Mouse (Mus musculus): ENCODE results near the gene Zmynd8. TPM values are rescaled to one million over a fixed set of nuclear protein-coding genes. Genes with fewer than 3 reads are reported as not detected.

Gene Zmynd8
- polyA plus RNA-seq, 1 experiment from 2014 or later, result 45.3 TPM

- H3K9ac ChIP-seq (ENCODE audit: low read length), result peak overlapping the region; percentile 18; the same call in 1 of the 2 replicates
- ATAC-seq (ENCODE audit: insufficient read depth, low FRiP score), result no peak
- peak overlapping the region; percentile 99; the same call in 1 of the 2 replicates for H3K27ac ChIP-seq (ENCODE audit: low read length)
- no peaks in the 10 kb centered on the region for H3K36me3 ChIP-seq (ENCODE audit: control insufficient read depth, insufficient read depth, low read length)
- H3K4me2 ChIP-seq (ENCODE audit: low read depth, low read length), result no peak overlapping the region
- H3K27me3 ChIP-seq (ENCODE audit: control insufficient read depth, insufficient read depth, low read length), result no peaks in the 10 kb centered on the region
- WGBS, result 47% methylated on average over 16 of the region's 16 CpGs
- H3K9me3 ChIP-seq (replicated peaks; ENCODE audit: control insufficient read depth, low read length), result no peaks in the 10 kb centered on the region
- H3K4me1 ChIP-seq (ENCODE audit: control insufficient read depth, insufficient read depth, low read length), result peaks cover 79% of the 10 kb centered on the region
- H3K4me3 ChIP-seq (replicated peaks; ENCODE audit: low read length), result no peak overlapping the region
These were observed 44.4 kb downstream of the Zmynd8 start for GRCm38 (mm10) chr2:165854207-165854968.

GRCm38 (mm10) chr2:165852896-165853633 lies 45.8 kb downstream of the Zmynd8 start:
- Histone ChIP-seq H3K4me3 (replicated peaks; ENCODE audit: low read length) (no peak overlapping the region), H3K27me3 (ENCODE audit: control insufficient read depth, insufficient read depth, low read length) (no peaks in the 10 kb centered on the region), H3K4me1 (ENCODE audit: control insufficient read depth, insufficient read depth, low read length) (peaks cover 78% of the 10 kb centered on the region), H3K27ac (ENCODE audit: low read length) (0 out of 2 replicates have a peak overlapping the region, but pooled peaks have one; percentile 8), H3K9ac (ENCODE audit: low read length) (0 out of 2 replicates have a peak overlapping the region, but pooled peaks have one; percentile 14), H3K4me2 (ENCODE audit: low read depth, low read length) (no peak overlapping the region), H3K9me3 (replicated peaks; ENCODE audit: control insufficient read depth, low read length) (no peaks in the 10 kb centered on the region), H3K36me3 (ENCODE audit: control insufficient read depth, insufficient read depth, low read length) (no peaks in the 10 kb centered on the region)
- 68% methylated on average over 9 of the region's 9 CpGs for WGBS
- ATAC-seq (ENCODE audit: insufficient read depth, low FRiP score), result no peak

GRCm38 (mm10) chr2:165852453-165852852 lies 46.4 kb downstream of the Zmynd8 start:
- ATAC-seq (ENCODE audit: insufficient read depth, low FRiP score), result no peak
- H3K4me2 ChIP-seq (ENCODE audit: low read depth, low read length), result no peak overlapping the region
- no peaks in the 10 kb centered on the region for H3K9me3 ChIP-seq (replicated peaks; ENCODE audit: control insufficient read depth, low read length)
- H3K27me3 ChIP-seq (ENCODE audit: control insufficient read depth, insufficient read depth, low read length), result no peaks in the 10 kb centered on the region
- no peaks in the 10 kb centered on the region for H3K36me3 ChIP-seq (ENCODE audit: control insufficient read depth, insufficient read depth, low read length)
- 0 out of 2 replicates have a peak overlapping the region, but pooled peaks have one; percentile 34 for H3K27ac ChIP-seq (ENCODE audit: low read length)
- 79% methylated on average over 11 of the region's 11 CpGs for WGBS
- no peak overlapping the region for H3K4me3 ChIP-seq (replicated peaks; ENCODE audit: low read length)
- H3K4me1 ChIP-seq (ENCODE audit: control insufficient read depth, insufficient read depth, low read length), result peaks cover 72% of the 10 kb centered on the region
- 0 out of 2 replicates have a peak overlapping the region, but pooled peaks have one; percentile 14 for H3K9ac ChIP-seq (ENCODE audit: low read length)

DNA sequence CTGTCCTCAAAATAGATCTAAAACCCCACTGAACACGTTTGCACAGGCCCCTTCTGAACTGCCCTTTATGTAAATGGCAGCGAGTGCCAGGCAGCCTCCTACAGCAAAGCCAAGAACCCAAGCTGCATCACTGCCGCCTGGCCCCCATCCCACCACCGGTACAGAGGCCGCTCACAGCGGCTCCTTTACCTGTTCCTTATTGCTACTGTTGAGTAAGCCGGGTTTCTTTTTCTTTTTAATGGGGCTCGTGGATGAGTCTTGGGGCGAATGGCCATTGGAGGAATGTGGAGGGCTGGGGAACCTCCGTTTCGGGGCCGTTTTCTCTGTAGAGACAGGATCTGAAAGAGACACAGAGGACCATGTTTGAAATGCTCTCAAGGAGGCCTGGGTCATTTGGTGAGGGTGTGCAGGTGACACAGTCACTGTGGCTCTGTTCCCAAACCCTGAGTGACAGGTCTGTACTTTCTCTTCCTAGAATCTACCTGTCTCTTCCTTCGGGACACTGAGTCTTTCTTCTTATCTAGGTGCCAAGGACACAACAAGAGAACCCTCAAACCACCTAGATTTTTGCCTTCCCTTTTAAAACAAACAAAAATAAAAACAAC lies 46.9 kb downstream of the Zmynd8 start:
- H3K9me3 ChIP-seq (replicated peaks; ENCODE audit: control insufficient read depth, low read length), result no peaks in the 10 kb centered on the region
- H3K4me2 ChIP-seq (ENCODE audit: low read depth, low read length), result no peak overlapping the region
- 81% methylated on average over 13 of the region's 13 CpGs for WGBS
- no peak for ATAC-seq (ENCODE audit: insufficient read depth, low FRiP score)
- no peaks in the 10 kb centered on the region for H3K27me3 ChIP-seq (ENCODE audit: control insufficient read depth, insufficient read depth, low read length)
- H3K4me1 ChIP-seq (ENCODE audit: control insufficient read depth, insufficient read depth, low read length), result peaks cover 67% of the 10 kb centered on the region
- H3K27ac ChIP-seq (ENCODE audit: low read length), result peak overlapping the region; percentile 71; the same call in 1 of the 2 replicates
- H3K36me3 ChIP-seq (ENCODE audit: control insufficient read depth, insufficient read depth, low read length), result no peaks in the 10 kb centered on the region
- H3K4me3 ChIP-seq (replicated peaks; ENCODE audit: low read length), result no peak overlapping the region
- H3K9ac ChIP-seq (ENCODE audit: low read length), result no peak overlapping the region

- H3K4me2 ChIP-seq (ENCODE audit: low read depth, low read length), result no peak overlapping the region
- H3K4me1 ChIP-seq (ENCODE audit: control insufficient read depth, insufficient read depth, low read length), result peaks cover 56% of the 10 kb centered on the region
- no peaks in the 10 kb centered on the region for H3K27me3 ChIP-seq (ENCODE audit: control insufficient read depth, insufficient read depth, low read length)
- no peak for ATAC-seq (ENCODE audit: insufficient read depth, low FRiP score)
- no peaks in the 10 kb centered on the region for H3K9me3 ChIP-seq (replicated peaks; ENCODE audit: control insufficient read depth, low read length)
- no peak overlapping the region for H3K9ac ChIP-seq (ENCODE audit: low read length)
- 60% methylated on average over 6 of the region's 6 CpGs for WGBS
- no peak overlapping the region for H3K4me3 ChIP-seq (replicated peaks; ENCODE audit: low read length)
- 0 out of 2 replicates have a peak, but pooled peaks cover under 1% of the 10 kb centered on the region for H3K36me3 ChIP-seq (ENCODE audit: control insufficient read depth, insufficient read depth, low read length)
- peak overlapping the region; percentile 71 for H3K27ac ChIP-seq (ENCODE audit: low read length)
These were observed 48.0 kb downstream of the Zmynd8 start for GRCm38 (mm10) chr2:165850826-165851225.

GRCm38 (mm10) chr2:165849129-165849528 lies 49.7 kb downstream of the Zmynd8 start:
- peak; percentile 26; the same call in 1 of the 2 replicates for ATAC-seq (ENCODE audit: insufficient read depth, low FRiP score)
- Histone ChIP-seq H3K9me3 (replicated peaks; ENCODE audit: control insufficient read depth, low read length) (no peaks in the 10 kb centered on the region), H3K9ac (ENCODE audit: low read length) (no peak overlapping the region; the same call in 1 of the 2 replicates), H3K27ac (ENCODE audit: low read length) (no peak overlapping the region), H3K4me2 (ENCODE audit: low read depth, low read length) (no peak overlapping the region), H3K4me1 (ENCODE audit: control insufficient read depth, insufficient read depth, low read length) (peaks cover 40% of the 10 kb centered on the region), H3K36me3 (ENCODE audit: control insufficient read depth, insufficient read depth, low read length) (0 out of 2 replicates have a peak, but pooled peaks cover 10% of the 10 kb centered on the region), H3K27me3 (ENCODE audit: control insufficient read depth, insufficient read depth, low read length) (no peaks in the 10 kb centered on the region), H3K4me3 (replicated peaks; ENCODE audit: low read length) (no peak overlapping the region)
- WGBS, result 50% methylated on average over 5 of the region's 5 CpGs

DNA sequence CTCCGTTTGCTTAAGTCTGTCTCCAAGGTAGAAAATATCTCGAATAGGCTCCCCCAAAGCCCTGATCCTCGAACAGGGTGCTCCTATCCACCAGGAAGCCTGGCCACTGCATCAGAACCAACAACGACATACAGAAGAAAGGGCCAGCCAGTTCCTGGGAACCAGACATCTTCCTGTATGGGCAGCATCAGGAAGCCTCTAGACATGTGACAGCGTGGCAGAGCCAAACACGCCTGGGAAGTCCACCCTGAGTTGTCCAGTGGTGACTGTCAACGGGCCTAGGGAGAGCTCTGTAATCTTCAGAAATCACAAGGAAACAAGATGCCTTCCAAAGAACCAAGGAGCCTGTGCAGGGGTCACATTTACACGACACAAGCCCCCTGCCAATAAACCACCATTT lies 52.0 kb downstream of the Zmynd8 start:
- H3K27ac ChIP-seq (ENCODE audit: low read length), result no peak overlapping the region
- no peak overlapping the region for H3K4me3 ChIP-seq (replicated peaks; ENCODE audit: low read length)
- H3K9ac ChIP-seq (ENCODE audit: low read length), result no peak overlapping the region
- 0 out of 2 replicates have a peak, but pooled peaks cover 14% of the 10 kb centered on the region for H3K36me3 ChIP-seq (ENCODE audit: control insufficient read depth, insufficient read depth, low read length)
- no peak for ATAC-seq (ENCODE audit: insufficient read depth, low FRiP score)
- H3K27me3 ChIP-seq (ENCODE audit: control insufficient read depth, insufficient read depth, low read length), result no peaks in the 10 kb centered on the region
- WGBS, result 86% methylated on average over 8 of the region's 8 CpGs
- no peaks in the 10 kb centered on the region for H3K9me3 ChIP-seq (replicated peaks; ENCODE audit: control insufficient read depth, low read length)
- H3K4me2 ChIP-seq (ENCODE audit: low read depth, low read length), result no peak overlapping the region
- peaks cover 22% of the 10 kb centered on the region for H3K4me1 ChIP-seq (ENCODE audit: control insufficient read depth, insufficient read depth, low read length)

- H3K4me2 ChIP-seq (ENCODE audit: low read depth, low read length), result no peak overlapping the region
- H3K9ac ChIP-seq (ENCODE audit: low read length), result no peak overlapping the region
- H3K36me3 ChIP-seq (ENCODE audit: control insufficient read depth, insufficient read depth, low read length), result 0 out of 2 replicates have a peak, but pooled peaks cover 14% of the 10 kb centered on the region
- no peaks in the 10 kb centered on the region for H3K9me3 ChIP-seq (replicated peaks; ENCODE audit: control insufficient read depth, low read length)
- H3K4me3 ChIP-seq (replicated peaks; ENCODE audit: low read length), result no peak overlapping the region
- no peak for ATAC-seq (ENCODE audit: insufficient read depth, low FRiP score)
- 90% methylated on average over 22 of the region's 22 CpGs for WGBS
- H3K4me1 ChIP-seq (ENCODE audit: control insufficient read depth, insufficient read depth, low read length), result peaks cover 17% of the 10 kb centered on the region
- no peaks in the 10 kb centered on the region for H3K27me3 ChIP-seq (ENCODE audit: control insufficient read depth, insufficient read depth, low read length)
- no peak overlapping the region for H3K27ac ChIP-seq (ENCODE audit: low read length)
These were observed 53.3 kb downstream of the Zmynd8 start for GRCm38 (mm10) chr2:165845490-165845889.
